8 mouse cellular contexts compared by ENCODE assay signal in genomic region chr2:93188020-93188760, GRCm38 (mm10). TPM values are rescaled to one million over a fixed set of nuclear protein-coding genes. Genes with fewer than 3 reads are reported as not detected.
DNase-seq lines count a peak whose midpoint lies in the region; ATAC-seq and TF ChIP-seq lines count a peak whose summit lies in the region.

No protein-coding gene starts in this region.

- H3K4me1 ChIP-seq in heart, embryonic 13.5 days = peaks cover 33% of the 10 kb centered on the region
- H3K4me1 ChIP-seq in limb, embryonic 12.5 days (replicated peaks) = peaks cover 30% of the 10 kb centered on the region
- H3K4me1 ChIP-seq in neural tube, embryonic 12.5 days = peaks cover 57% of the 10 kb centered on the region

- no peaks in the 10 kb centered on the region for H3K36me3 ChIP-seq in heart, embryonic 13.5 days
- H3K36me3 ChIP-seq in limb, embryonic 12.5 days = no peaks in the 10 kb centered on the region
- no peaks in the 10 kb centered on the region for H3K36me3 ChIP-seq in neural tube, embryonic 12.5 days

- H3K9ac ChIP-seq in heart, embryonic 13.5 days = peak overlapping the region; percentile 86
- peak overlapping the region; percentile 74 for H3K9ac ChIP-seq in limb, embryonic 12.5 days (replicated peaks)
- peak overlapping the region; percentile 99 for H3K9ac ChIP-seq in neural tube, embryonic 12.5 days

- no peak for DNase-seq in layer of hippocampus, adult 2 months (ENCODE audit: low spot score in 2 of 2)
- no peak for DNase-seq in layer of hippocampus, adult 18-20 months (ENCODE audit: low spot score in 2 of 2)
- DNase-seq in adrenal gland, postnatal 10 days = peak; percentile 49
- DNase-seq in left cerebral cortex, postnatal 14 days (ENCODE audit: low spot score in 2 of 2) = no peak
- DNase-seq in left cerebral cortex, adult 9 months (ENCODE audit: low spot score in 2 of 2) = no peak

- H3K27me3 ChIP-seq in heart, embryonic 13.5 days (replicated peaks) = peaks cover 52% of the 10 kb centered on the region
- H3K27me3 ChIP-seq in limb, embryonic 12.5 days = peaks cover 65% of the 10 kb centered on the region
- no peaks in the 10 kb centered on the region for H3K27me3 ChIP-seq in neural tube, embryonic 12.5 days (replicated peaks)

- peak overlapping the region; percentile 100 for H3K4me2 ChIP-seq in heart, embryonic 13.5 days
- H3K4me2 ChIP-seq in limb, embryonic 12.5 days = peak overlapping the region; percentile 100
- peak overlapping the region; percentile 83 for H3K4me2 ChIP-seq in neural tube, embryonic 12.5 days (replicated peaks)

- WGBS in heart, embryonic 13.5 days = under 1% methylated on average over 52 of the region's 53 CpGs
- WGBS in limb, embryonic 12.5 days = under 1% methylated on average over 53 of the region's 53 CpGs
- WGBS in neural tube, embryonic 12.5 days = under 1% methylated on average over 53 of the region's 53 CpGs

- H3K27ac ChIP-seq in layer of hippocampus, adult 2 months = peak overlapping the region; percentile 88
- peak overlapping the region; percentile 59 for H3K27ac ChIP-seq in heart, embryonic 13.5 days (replicated peaks)
- peak overlapping the region; percentile 41; the same call in 1 of the 2 replicates for H3K27ac ChIP-seq in limb, embryonic 12.5 days
- H3K27ac ChIP-seq in neural tube, embryonic 12.5 days = peak overlapping the region; percentile 81

- ATAC-seq in heart, embryonic 13.5 days (ENCODE audit: extremely low read depth, insufficient number of reproducible peaks, low FRiP score, low TSS enrichment) = no peak
- no peak for ATAC-seq in limb, embryonic 12.5 days (ENCODE audit: insufficient number of reproducible peaks, insufficient read depth, low FRiP score, low TSS enrichment, low read depth)
- peak; percentile 13; the same call in 1 of the 2 replicates for ATAC-seq in neural tube, embryonic 12.5 days (ENCODE audit: low FRiP score, low read depth)

- no peak for TF ChIP-seq CTCF in layer of hippocampus, adult 2 months (conservative IDR thresholded peaks at IDR 0.05)

- H3K4me3 ChIP-seq in layer of hippocampus, adult 2 months = peak overlapping the region; percentile 86
- H3K4me3 ChIP-seq in heart, embryonic 13.5 days = peak overlapping the region; percentile 81
- peak overlapping the region; percentile 73 for H3K4me3 ChIP-seq in limb, embryonic 12.5 days (replicated peaks)
- peak overlapping the region; percentile 93 for H3K4me3 ChIP-seq in neural tube, embryonic 12.5 days

- H3K9me3 ChIP-seq in heart, embryonic 13.5 days = no peaks in the 10 kb centered on the region
- no peaks in the 10 kb centered on the region for H3K9me3 ChIP-seq in limb, embryonic 12.5 days
- no peaks in the 10 kb centered on the region for H3K9me3 ChIP-seq in neural tube, embryonic 12.5 days

- intact Hi-C loops in left cerebral cortex, postnatal 14 days (cut with DNase I) = loop anchor here (5.0 kb wide), 1 partner anchor 281 kb away; no protein-coding TSS in a partner anchor

RNA-seq across cellular contexts. Expression of gene Trp53i11, which starts 0.8 kb away (rescaled TPM):
- 10 to 100 TPM; 87.6 to 89.0 TPM for total RNA-seq in layer of hippocampus, adult 2 months (2021)
- 10 to 100 TPM; 74.8 to 94.2 TPM for total RNA-seq in layer of hippocampus, adult 18-20 months (2021)
- 10 to 100 TPM; 87.9 to 89.8 TPM for total RNA-seq in adrenal gland, postnatal 10 days (2021)
- 24.5 TPM in 2 replicates for polyA plus RNA-seq in heart, embryonic 13.5 days (2015; fragmentation: Nextera tagmentation; extraction: Ambion mirVana)
- 16.4 and 22.8 TPM in 2 replicates for polyA plus RNA-seq in limb, embryonic 12.5 days (2016; fragmentation: Nextera tagmentation; extraction: Ambion mirVana)
- 144 and 230 TPM in 2 replicates for polyA plus RNA-seq in neural tube, embryonic 12.5 days (2016; fragmentation: Nextera tagmentation; extraction: Ambion mirVana)
- 10 to 100 TPM; 58.3 to 58.8 TPM for total RNA-seq in left cerebral cortex, postnatal 14 days (2021)
